Mouse (Mus musculus) c-Kit-positive CD71-positive TER-119-positive erythroid progenitor cells, embryonic 14.5 days (primary cell): ENCODE results near the gene Cdsn.
"Not testable (repeated sequence)": the region's sequence is repeated elsewhere in the genome, so short reads cannot be mapped to it uniquely, and the experiment has no call there.

ENCODE experiments used
- DNase-seq: peaks from one replicate; pipeline ENCODE4 v3.0.0-alpha.2; 2013; ENCODE audit warnings: low spot score

Cdsn gene

DNA sequence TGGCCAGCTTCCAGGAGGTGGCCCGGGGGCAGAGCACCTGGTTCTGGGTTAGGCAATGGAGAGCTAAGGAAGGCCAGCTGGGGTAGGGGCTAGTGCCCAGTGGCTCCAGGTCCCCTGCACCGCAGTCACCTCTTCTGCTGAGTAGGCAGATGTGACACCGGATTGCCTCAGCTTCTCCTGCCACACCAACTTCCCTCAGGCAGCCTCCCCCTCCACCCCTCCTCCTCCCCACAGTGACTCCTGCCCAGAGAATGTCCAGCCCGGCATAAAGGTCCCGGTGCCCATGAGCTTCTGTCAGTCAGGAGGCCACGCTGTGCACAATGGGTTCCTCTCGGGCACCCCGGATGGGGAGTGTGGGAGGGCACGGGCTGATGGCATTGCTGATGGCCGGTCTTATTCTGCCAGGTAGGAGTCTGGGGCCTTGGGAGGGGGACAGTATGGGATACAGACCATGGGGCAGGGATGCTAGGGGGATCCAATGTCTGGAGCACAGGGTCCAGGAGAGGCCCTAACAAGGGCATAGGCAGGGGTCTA, at the start of gene Cdsn:
TSS of gene Cdsn (plus strand) at position 248 of the 534 bp plus-strand sequence.
- no peak for DNase-seq

DNA sequence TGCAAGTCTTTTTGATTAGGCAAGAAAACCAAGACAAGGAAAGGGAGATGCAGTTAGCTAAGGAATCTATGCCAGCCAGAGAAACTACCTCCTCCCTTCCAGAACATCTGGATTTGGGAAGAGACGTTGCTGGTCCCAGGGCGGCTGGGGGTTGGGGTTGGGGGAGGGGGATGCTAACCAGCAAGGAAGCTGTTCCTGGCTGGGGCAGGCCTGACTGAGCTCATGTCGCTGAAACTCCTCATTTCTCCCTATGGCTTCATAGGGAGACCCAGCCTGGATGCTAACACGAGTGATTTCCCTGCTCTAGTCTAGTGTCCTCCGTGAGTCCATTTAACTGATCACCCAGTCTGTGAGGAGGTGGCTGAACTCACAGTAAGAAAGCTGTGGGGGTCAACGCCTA, 49.7 kb upstream of the Cdsn start:
- DNase-seq, result no peak

DNA sequence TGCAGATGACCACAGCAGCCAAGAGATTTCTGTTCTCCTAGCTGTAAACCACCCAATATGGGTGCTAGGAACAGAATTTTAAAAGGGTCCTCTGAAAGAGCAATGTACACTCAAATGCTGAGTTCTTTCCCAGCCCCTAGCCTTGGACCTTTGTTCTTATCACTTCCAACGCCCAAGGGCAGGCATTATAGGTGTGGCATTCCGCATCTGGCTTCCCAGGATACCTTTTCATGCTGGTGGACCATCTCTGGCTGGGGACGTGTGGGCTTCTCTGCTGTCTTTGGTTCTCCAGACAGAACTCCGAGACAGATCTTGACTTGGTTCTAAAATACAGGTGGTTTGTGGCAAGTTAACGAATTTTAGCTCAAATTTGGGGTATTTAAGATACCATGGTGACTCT, 49.2 kb upstream of the Cdsn start:
- no peak for DNase-seq

DNA sequence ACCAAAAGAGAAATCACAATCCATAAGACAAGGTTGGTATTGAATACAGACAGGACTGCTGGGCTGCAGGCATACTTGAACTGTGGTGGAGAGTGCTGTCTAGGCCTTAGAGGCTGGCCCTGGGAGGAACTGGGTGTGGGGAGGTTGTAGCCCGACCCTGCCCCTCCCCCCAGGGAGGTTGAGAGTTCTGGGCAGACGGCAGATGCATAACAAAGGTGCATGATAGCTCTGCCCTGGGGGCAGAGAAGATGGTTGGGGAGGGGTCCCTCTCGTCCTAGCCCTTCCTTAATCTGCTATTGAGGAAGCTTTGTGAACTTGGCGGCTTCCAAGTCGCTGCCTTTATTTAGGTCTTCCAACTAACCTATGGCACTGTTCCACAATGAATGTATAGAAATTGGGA, 48.1 kb upstream of the Cdsn start:
- no peak for DNase-seq

DNA sequence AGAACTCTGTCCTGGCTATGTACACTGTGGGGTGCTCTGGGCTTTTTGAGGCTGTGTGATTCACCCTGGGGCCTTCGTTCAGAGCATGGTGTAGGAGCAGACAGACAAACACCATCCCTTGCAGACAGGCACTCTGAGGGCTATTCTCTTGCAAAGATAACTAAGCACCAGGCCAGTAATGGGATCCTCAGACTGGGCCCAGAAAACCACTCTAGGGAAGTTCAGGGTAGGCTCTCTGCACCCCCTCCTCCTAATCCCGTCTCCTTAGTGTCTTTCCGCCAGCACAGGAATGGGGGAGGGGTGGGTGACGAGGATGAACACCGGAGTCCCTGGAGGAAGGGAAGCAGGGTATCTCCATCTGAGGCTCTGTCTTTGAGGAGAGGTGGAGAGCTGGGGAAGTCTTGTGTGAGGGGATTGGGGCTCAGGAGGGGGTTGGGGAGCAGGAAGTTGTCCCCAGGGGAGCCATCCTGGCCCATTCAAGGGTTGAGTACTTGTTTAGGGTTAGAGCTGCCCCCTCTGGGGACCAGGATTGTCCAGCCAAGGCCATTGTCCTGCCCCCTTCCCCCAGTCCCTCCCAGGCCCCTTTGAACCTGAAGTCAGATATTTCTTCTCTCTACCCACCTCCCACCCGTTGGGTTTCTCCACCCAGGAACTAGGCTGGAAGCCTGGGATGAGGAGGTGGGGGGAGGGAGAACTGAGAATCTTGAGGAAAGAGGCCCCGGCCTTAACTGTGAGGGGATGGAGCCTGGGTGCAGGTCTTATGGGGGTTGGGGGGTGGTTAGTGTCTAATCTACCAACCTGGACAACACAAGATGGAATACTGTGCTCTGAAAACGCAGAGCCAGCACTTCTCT, 47.1 kb upstream of the Cdsn start:
- DNase-seq, result no peak

DNA sequence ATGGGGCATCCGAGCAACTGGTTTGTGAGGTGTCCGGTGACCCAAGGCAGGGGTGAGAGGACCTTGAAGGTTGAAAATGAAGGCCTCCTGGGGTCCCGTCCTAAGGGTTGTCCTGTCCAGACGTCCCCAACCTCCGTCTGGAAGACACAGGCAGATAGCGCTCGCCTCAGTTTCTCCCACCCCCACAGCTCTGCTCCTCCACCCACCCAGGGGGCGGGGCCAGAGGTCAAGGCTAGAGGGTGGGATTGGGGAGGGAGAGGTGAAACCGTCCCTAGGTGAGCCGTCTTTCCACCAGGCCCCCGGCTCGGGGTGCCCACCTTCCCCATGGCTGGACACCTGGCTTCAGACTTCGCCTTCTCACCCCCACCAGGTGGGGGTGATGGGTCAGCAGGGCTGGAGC, 46.2 kb upstream of the Cdsn start, which contains the start of gene Pou5f1:
TSS of gene Pou5f1 (plus strand) at position 243 of the 400 bp plus-strand sequence.
- DNase-seq, result no peak

DNA sequence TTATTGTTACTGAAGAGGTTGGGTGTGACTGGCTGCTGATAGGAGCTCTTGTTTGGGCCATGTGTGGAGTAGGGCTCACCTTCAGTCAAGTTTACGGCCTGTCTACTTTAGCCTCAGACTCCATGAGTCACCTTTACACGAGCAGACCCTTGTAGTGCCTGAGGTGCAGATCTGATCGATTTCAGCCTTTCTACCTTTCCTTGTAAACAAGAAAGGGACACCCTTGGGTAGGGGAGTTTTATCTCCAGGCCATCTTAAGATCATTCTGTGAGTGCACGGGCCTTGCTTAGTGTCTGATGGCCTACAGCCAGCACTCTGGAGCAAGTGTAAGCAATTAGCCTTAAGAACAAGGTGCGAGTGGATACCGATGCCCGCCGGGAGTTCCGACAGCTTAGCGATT, 45.0 kb upstream of the Cdsn start:
- DNase-seq, result no peak

DNA sequence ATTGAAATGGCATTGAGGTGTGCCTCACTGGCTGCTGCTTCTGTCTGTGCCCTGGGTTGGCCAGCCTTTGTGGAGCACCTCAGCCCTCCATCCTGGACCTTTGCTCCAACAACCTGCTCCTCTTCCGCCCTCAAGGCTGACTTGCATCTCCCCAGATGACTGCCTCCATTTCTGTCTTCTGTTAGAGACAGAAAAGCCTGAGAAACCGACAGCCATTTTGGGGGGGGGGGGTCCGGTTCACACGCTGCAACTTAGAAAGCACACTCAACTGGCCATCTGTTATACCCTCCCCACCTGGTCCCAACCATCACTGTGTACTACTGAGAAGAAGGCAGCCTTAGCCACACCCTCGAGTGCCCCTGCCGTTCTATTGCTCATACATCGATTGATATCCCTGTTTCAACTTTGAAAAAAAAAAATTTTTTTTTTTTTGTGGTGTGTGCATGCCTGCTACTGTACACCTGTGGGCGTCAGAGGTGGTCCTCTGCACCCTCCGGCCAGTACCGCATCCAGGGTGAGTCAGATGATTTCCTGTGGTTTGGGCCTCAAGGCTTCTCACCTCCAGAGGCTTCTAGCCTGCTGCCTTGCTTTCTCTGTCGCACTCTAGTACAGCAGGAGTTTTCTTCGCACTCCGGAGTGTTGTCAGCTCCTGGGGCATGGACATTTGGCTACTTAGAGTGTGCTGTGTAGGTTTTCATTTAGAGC, 44.2 kb upstream of the Cdsn start:
- DNase-seq, result no peak

DNA sequence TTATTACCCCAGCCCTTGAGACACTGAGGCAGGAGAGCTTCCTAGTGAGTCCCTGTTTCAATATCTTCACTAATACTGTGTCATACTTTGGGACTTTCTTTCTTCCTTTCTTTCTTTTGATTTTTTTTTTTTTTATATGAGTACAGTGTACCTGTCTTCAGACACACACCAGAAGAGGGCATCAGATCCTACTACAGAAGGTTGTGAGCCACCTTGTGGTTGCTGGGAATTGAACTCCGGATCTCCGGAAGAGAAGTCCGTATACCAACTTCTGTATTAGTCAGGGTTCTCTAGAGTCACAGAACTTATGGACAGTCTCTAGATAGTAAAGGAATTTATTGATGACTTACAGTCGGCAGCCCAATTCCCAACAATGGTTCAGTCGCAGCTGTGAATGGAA, 43.6 kb upstream of the Cdsn start:
- not testable (repeated sequence) for DNase-seq

DNA sequence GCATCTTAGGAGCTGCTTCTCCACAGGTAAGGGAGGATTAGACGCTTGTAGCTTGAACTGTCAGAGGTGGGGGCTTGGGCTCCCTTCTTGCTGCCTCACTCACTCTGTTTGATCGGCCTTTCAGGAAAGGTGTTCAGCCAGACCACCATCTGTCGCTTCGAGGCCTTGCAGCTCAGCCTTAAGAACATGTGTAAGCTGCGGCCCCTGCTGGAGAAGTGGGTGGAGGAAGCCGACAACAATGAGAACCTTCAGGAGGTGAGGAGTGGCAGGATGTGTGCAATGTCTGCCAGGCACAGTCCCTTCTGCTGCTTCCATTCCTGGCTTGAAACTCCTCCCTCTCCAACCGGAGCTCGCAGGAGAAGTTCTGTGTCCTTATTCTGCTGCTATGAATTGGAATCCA, 42.6 kb upstream of the Cdsn start:
- DNase-seq, result no peak

DNA sequence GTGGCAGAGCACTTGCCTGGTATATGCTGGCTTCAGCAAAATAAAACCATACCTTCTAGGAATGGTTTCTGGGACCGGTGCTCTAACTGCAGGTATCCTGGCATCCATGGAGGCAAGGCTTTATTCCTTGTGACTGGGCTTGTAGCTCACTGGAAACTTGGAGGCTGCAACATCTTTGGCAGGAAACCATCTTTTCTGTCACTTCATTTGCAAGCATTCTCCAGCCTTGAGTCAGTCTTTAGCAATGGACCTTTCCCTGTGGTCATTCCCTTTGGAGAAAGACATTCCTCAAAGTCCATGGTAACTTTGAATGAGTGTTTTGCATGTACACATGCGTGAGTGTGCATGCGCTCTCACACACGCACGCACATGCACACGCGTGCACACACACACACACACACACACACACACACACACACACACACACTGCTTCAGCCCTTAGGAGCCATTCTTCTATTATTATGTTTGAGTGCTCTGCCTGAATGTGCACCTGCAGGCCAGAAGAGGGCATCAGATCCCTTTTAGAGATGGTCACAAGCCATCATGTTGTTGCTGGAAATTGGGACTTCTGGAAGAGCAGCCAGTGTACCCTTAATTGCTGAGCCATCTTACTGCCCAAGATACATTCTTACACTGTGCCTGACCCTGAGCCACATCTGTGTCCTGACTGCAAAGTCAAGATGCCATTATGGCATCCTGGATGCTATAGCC, 38.9 kb upstream of the Cdsn start:
- no peak for DNase-seq

DNA sequence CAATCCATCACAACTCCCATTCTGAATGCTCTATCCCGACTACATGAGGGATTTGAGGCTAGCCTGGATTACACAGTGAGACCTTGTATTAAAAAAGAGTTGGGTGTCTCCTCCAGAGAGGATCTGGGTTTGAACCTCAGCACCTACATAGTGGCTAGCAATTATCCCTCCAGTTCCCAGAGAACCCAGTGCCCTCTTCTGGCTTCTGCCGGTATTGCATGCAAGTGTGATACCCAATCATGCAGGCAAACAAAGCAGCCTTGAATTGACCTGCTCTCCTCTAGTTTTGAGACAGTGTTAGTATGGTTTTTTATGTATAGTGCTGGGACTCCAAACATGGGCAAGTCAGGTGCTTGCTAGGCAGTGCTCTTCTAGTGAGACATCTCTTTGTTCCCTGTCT, 38.0 kb upstream of the Cdsn start:
- peak; percentile 79 for DNase-seq

DNA sequence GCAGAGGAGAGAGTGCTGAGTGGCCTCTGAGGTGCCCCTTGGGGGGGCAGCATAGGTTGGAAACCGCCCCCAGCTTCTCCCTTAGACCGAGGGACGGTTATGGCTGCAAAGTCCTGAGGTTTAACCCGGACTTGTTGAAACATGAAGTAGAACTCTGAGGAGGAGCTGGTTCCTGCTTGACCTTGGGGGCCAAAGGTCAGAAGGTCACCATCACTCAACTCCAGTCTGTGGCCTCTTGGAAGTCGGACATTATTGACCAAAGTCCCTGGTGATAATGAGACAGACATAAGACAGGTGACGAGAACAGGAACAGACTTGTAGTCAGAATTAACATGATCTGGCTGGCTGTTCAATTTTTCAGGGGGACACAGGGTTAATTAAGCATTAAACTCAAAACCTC, 37.2 kb upstream of the Cdsn start:
- no peak for DNase-seq

DNA sequence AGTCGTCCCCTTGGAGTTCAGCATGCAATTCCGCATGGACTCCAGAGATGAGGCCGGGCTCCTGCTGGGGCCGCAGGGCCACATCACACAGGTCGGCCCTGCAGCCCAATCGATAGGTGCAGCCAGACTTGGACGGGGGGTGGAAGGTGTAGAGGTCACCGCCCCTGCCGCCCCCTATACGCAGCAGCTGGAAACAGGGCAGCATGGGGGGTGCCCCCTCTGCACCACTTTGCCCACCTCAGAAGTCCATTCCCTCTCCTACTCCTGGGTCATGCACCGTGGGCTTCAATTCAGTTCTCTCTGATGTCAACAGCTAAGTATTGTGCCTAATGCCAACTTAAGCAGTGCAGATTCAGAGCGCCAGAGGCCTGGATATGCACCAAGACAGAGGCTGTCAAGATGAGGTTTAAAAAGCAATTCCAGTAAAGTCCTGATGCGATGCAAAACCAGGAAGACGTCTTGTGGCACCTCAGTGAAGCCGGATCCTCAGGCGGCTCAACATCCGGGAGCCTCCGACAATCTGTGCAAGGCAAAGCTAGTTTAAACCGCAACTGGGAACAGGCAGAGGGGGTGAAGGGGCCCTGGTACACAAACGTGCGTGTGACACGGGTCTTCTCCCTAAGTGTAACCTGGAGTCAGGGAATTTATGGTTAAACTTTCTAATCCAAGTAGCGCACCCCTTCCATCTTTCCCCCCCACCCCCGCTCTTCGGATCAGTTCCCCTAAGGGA, 35.9 kb upstream of the Cdsn start:
- DNase-seq, result no peak

DNA sequence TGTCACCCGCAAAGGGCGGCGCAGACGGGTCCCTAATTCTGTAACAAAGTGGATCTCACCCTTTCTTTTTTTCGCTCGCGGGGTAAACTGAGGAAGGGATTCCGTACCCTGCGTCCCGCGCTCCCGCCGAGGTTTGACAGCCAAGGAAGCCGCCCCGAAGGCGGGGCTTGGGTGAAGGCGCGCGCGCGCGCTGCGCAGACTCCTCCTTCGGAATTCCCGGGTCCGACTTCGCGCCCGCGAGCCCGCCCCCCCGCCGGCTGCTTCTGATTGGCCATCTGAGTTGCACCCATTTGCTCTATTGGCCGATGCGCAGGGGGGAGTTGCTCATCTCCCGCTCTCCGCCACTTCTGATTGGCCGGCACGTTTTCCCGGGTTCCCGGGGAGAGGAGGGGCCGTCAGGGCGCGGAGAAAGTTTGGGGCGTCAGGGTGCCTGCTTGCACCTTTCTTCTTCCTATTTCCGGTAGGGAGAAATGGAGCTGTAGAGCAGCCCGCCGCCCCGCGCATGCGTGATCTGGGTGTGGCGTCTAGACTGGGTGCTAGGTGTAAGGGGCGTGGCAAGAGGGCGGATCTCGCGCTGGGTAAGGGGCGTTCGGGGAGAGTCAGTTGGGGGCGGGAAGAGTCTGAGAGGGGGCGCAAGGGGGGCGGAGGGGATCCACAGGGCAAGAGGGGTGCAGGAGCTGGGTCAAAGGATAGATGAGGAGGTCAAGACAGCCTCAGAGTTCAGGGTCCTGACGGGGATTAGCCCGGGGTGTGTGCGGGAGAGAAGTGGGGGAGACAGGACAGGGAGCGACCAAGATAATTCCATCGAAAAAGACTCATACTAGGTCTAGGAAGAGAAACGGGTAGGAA, 35.1 kb upstream of the Cdsn start, which contains the start of the genes Tcf19 and Cchcr1:
TSS of gene Tcf19 (minus strand) at position 173 of the 849 bp plus-strand sequence.
TSS of gene Cchcr1 (plus strand) at position 449 of the 849 bp plus-strand sequence.
- DNase-seq, result peak; percentile 98

DNA sequence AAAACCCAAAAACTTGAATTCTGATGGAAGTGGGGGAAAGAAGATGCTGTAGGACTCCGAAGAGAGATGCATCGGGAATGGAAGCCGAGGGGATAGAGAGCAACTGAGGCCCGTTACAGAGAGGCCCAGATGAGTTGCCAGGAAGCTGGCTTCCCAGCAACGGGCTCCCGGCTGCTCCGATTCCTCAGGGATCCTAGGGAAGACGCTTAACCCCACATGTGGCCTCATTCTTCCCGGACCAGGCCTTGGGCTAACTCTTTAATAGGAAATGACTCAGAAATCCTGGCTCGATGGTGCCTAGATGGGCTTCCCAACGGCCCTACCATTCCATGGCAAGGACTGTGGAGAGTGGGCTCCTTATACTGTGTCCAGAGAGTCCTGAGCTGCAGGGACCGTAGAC, 34.4 kb upstream of the Cdsn start:
- peak; percentile 17 for DNase-seq

DNA sequence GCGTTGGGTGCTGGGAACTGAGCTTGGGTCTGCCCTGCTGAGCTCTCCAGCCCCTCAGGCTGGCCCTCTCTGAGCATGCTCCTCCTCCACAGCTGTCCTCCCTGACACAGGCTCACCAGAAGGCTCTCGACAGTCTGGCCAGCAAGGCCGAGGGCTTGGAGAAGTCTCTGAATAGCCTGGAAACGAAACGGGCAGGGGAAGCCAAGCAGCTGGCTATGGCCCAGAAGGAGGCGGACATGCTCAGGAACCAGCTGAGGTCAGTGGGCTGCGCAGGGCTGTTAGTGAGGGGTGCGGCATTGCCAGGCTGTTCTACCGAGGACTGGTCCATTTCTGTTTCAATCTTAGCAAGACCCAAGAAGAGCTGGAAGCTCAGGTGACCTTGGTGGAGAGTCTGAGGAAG, 27.6 kb upstream of the Cdsn start:
- no peak for DNase-seq

DNA sequence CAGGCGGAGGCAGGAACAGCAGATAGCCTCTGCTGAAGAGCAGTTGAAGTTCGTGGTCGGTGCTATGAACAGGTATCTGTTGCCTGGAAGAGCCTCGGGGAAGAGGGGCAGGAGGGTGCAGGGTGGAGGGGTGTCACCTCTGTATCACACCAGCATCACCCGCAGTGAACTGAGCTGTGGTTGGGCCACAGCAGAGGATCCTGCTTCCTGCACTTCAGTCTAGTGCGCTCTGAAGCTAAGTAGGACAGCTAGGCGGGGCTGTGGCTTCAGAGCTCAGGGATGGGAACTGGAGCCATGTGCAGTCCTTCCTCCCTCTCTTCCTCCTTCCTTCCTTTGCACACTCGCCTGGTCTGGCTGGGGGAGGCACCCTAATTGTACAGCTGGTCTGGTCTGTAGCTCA, 25.3 kb upstream of the Cdsn start:
- DNase-seq, result no peak

DNA sequence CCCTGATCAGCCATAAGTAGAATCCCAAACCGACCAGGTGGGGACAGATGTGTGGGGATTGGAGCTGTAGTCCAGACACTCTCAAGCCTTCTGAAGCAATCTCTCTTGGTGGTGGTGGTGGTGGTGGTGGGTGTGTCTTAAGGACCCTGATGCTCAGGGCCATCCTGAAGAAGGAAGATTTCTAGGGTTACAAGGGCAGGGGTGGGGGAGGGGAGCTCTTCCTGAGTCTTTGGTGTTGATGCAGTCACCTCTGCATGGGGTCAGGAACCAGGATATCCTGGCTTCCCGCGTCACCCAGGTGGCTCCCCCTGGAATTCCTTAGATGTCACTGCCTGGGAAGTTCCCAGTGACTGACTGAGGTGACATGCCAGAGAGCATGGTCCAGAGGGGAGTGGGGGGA, 19.6 kb upstream of the Cdsn start:
- no peak for DNase-seq

DNA sequence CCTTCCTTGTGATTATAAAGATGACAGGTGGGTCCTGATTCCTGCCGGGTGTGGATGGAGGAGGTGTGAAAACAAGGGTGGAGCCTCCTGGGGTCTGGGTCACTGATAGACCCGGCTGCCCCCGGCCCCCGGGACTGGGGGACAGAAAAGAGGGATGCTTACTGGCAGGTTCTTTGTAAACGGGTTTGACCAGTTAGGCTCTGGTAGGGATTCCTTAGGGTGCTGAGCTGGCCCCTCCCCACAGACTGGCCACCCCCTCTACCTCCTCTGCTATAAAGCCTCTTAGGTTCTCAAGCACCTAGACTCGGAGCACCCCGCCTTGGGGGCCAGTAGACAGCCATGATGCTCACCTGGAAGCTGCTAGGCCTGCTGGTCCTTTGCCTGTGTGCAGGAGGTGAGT, 19.0 kb upstream of the Cdsn start, which contains the start of gene Psors1c2:
TSS of gene Psors1c2 (plus strand) at position 301 of the 400 bp plus-strand sequence.
- no peak for DNase-seq

DNA sequence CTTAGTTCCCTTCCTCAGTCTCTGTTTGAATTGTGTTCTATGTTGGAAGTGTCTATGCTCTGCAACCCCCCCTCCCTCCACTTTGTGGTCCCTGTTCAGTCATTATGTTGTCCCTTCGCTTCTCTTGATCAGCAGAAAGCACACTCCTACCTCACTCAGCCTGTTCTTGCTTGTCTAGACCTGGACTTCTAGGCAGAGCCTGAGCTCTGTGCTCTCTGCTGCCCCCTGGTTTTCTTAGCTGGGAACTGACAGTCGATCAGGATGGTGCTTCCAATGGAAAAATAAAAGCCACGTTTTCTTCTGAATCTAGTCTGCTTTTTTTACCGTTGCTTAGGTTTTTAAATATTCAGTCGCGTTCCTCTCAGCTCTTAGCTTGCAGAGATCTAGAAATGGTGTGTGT, 17.6 kb upstream of the Cdsn start:
- peak; percentile 56 for DNase-seq
